Mouse (Mus musculus): ENCODE measurements around the gene Rps6kl1. TPM values are rescaled to one million over a fixed set of nuclear protein-coding genes. Genes with fewer than 3 reads are reported as not detected.
A peak's percentile ranks its signal among the peaks of the same experiment; 100 is the strongest.

The Rps6kl1 gene
- polyA plus RNA-seq, 1 experiment from 2014 or later: 2.4 TPM

DNA sequence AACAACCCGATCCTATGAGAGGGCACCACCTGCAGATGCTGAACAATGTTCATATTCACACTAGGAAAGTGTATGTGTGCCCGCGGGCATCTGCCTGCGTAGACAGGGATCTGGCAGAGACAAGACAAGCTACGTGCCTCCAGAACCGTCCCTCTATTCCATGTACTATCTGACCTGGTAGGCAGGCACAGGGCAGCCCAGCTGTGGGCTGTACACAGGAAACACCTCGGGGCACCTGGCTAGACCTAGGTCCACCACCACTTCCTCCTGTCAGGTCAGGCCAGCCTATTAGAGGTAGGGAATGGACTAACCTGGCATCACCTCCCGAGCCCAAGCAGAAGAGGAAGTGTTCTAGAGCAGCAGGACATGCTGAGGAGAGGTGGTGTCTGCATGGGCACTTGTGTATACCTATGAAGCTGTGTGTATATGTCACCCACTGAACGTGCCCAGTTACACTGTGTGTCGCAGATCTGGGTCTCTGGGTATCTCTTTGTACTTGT lies 26.7 kb upstream of the Rps6kl1 start, which contains the start of gene Pgf:
Pgf (minus strand) TSS at position 51 of the 500 bp plus-strand sequence.
- peak within 1 kb of the TSS; percentile 66 for H3K9ac ChIP-seq (ENCODE audit: low read depth, low read length)
- WGBS: 86% methylated on average over 10 of the region's 10 CpGs
- H3K4me1 ChIP-seq (ENCODE audit: control insufficient read depth, insufficient read depth, low read length): peaks cover 48% of the 10 kb centered on the region
- H3K36me3 ChIP-seq (ENCODE audit: control insufficient read depth, insufficient read depth, low read length): no peaks in the 10 kb centered on the region
- no peaks in the 10 kb centered on the region for H3K27me3 ChIP-seq (replicated peaks; ENCODE audit: control insufficient read depth, insufficient read depth, low read length)
- ATAC-seq: no peak
- H3K4me2 ChIP-seq (ENCODE audit: low read depth, low read length): peak within 1 kb of the TSS; percentile 88
- H3K9me3 ChIP-seq (ENCODE audit: control insufficient read depth, low read length): no peaks in the 10 kb centered on the region
- peak within 1 kb of the TSS; percentile 50 for H3K4me3 ChIP-seq (ENCODE audit: low read length)
- peak within 1 kb of the TSS; percentile 35; the same call in 1 of the 2 replicates for H3K27ac ChIP-seq (ENCODE audit: low read length)

DNA sequence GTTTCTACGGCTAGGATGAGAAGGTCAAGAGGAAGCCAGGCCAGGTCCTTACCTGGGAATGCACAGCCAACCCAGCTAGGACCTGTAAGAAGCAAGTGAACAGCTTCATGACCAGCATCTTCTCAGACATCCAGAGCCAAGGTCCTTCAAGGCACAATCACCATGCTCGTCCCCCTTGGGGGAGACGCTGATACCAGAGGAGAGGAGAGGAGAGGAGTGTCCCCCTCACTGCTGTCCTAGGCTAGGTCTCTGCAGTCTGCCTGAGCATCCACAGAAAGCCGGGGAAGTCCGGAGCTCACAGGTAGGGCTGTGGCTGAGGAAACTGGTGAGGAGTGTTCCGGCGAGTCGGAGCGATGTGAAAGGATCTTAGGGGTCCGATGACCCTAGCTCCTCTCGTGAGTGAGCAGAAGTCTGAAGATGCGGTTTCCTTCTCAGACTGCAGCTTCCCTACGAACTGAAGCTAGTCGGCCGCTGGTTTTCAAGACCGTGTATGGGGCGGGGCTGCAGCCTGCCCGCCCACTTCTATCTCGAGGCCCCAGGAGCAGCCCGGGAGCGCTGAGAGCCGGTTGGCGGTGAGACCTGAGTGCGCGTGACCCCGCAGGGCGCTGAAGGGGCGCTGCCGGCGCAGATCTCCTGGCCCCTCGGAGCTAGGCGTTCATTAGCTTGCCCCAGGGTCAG lies 25.9 kb upstream of the Rps6kl1 start:
- H3K4me2 ChIP-seq (ENCODE audit: low read depth, low read length): peak overlapping the region; percentile 88
- peak; percentile 76 for ATAC-seq
- peaks cover 46% of the 10 kb centered on the region for H3K4me1 ChIP-seq (ENCODE audit: control insufficient read depth, insufficient read depth, low read length)
- no peaks in the 10 kb centered on the region for H3K36me3 ChIP-seq (ENCODE audit: control insufficient read depth, insufficient read depth, low read length)
- H3K27ac ChIP-seq (ENCODE audit: low read length): peak overlapping the region; percentile 35; the same call in 1 of the 2 replicates
- no peaks in the 10 kb centered on the region for H3K9me3 ChIP-seq (ENCODE audit: control insufficient read depth, low read length)
- 3% methylated on average over 32 of the region's 32 CpGs for WGBS
- no peaks in the 10 kb centered on the region for H3K27me3 ChIP-seq (replicated peaks; ENCODE audit: control insufficient read depth, insufficient read depth, low read length)
- H3K4me3 ChIP-seq (ENCODE audit: low read length): peak overlapping the region; percentile 50
- peak overlapping the region; percentile 66 for H3K9ac ChIP-seq (ENCODE audit: low read depth, low read length)

DNA sequence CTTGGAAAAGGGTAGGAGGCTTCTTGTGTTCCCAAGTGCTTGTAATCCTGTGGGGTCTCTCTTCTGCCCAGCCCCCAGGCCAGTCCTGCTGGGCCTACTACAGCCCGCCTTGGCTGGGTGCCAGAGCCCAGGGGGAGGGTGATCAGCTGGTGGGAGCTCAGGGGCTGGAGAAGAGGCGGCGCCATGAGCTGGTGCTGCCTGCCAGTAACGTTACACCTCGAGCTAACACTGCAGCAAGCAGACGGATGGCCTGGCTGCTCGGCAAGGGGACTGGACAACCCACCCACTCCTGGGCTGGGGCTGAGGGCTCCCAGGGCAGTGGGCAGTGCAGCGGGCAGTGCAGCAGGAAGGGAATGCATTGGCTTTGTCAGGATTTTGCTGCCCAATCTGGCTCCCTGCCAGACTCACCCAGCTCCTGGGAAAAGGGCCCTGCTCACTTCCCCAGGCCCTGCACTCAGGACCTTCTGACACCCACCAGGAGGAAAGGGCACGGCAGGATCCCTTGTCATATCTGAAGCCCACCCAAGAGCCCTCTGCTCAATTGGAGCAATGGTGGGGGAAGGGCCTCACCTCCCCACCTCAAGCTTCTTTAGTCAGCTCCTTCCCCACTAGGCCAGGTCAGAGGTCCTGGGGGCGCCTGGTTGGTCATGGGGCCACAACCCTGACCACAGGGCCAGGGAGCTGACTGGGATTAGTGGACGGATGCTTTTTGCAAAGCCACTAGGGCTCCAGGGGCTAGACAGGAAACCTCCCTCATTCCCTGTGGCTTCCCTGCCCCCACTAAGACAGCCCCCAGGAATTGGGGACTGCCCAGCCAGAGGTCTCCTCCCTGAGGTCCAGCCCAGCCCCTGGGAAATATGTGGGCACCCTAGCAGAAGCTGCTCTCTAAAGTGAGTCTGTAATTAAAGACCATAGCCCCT lies 25.1 kb upstream of the Rps6kl1 start:
- Histone ChIP-seq H3K4me3 (ENCODE audit: low read length) (peak overlapping the region; percentile 50), H3K4me2 (ENCODE audit: low read depth, low read length) (peak overlapping the region; percentile 88), H3K36me3 (ENCODE audit: control insufficient read depth, insufficient read depth, low read length) (no peaks in the 10 kb centered on the region), H3K9ac (ENCODE audit: low read depth, low read length) (peak overlapping the region; percentile 66), H3K27ac (ENCODE audit: low read length) (peak overlapping the region; percentile 68), H3K27me3 (replicated peaks; ENCODE audit: control insufficient read depth, insufficient read depth, low read length) (no peaks in the 10 kb centered on the region), H3K9me3 (ENCODE audit: control insufficient read depth, low read length) (no peaks in the 10 kb centered on the region), H3K4me1 (ENCODE audit: control insufficient read depth, insufficient read depth, low read length) (peaks cover 41% of the 10 kb centered on the region)
- ATAC-seq: peak; percentile 65
- 23% methylated on average over 11 of the region's 11 CpGs for WGBS

DNA sequence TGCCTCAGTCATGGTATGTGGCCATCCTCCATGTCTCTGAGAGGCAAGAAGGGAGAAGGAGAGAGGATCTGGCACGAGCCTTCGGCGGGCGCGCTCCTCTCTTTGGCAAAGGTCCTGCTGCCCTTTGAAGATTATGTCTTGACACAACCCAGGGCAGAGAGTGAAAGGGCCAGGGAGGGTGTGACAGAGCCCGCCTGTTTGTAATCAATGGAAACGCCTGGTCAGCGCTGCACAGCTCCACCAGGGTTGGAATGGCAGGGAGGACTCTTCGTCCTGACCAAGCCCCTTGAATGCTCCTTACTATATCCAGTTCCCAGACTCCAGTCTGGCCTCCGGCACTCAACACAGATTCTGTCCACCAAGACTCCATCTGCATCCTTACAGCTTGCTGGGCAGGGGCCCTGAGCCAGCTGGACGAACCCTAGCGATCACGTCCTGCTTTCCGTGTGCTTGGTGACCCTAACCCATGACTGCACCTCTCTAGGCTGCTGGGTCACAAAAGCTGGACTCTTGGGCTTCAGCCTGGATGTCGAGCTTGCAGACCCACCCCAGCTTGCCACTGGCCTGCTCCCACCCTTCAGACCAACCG lies 24.1 kb upstream of the Rps6kl1 start:
- no peaks in the 10 kb centered on the region for H3K36me3 ChIP-seq (ENCODE audit: control insufficient read depth, insufficient read depth, low read length)
- H3K9ac ChIP-seq (ENCODE audit: low read depth, low read length): peak overlapping the region; percentile 66
- H3K9me3 ChIP-seq (ENCODE audit: control insufficient read depth, low read length): no peaks in the 10 kb centered on the region
- peak overlapping the region; percentile 88 for H3K4me2 ChIP-seq (ENCODE audit: low read depth, low read length)
- peak; percentile 25; the same call in 1 of the 2 replicates for ATAC-seq
- WGBS: 44% methylated on average over 16 of the region's 16 CpGs
- peak overlapping the region; percentile 50 for H3K4me3 ChIP-seq (ENCODE audit: low read length)
- peak overlapping the region; percentile 68 for H3K27ac ChIP-seq (ENCODE audit: low read length)
- no peaks in the 10 kb centered on the region for H3K27me3 ChIP-seq (replicated peaks; ENCODE audit: control insufficient read depth, insufficient read depth, low read length)
- peaks cover 41% of the 10 kb centered on the region for H3K4me1 ChIP-seq (ENCODE audit: control insufficient read depth, insufficient read depth, low read length)

DNA sequence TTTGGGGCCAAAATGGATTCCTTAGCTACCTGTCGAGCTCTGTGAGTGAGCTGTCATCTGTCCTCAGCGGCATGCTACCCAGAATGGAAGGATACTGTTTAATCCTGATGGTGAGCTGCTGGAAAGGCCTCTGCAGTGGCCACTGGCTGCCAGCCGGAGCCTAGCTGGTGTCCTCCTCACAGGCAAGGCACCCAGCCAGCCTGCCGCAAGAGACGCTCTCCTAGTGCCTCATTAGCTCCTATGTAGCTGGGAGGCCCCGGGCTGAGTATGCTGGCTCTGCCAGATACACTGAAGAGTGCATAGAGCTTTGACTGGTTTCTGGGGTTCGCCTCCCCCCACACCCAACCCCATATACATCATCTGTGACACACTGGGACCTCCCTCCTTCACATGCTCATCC lies 23.0 kb upstream of the Rps6kl1 start:
- Histone ChIP-seq H3K4me2 (ENCODE audit: low read depth, low read length) (no peak overlapping the region), H3K4me1 (ENCODE audit: control insufficient read depth, insufficient read depth, low read length) (peaks cover 47% of the 10 kb centered on the region), H3K9ac (ENCODE audit: low read depth, low read length) (no peak overlapping the region; the same call in 1 of the 2 replicates), H3K27me3 (replicated peaks; ENCODE audit: control insufficient read depth, insufficient read depth, low read length) (no peaks in the 10 kb centered on the region), H3K36me3 (ENCODE audit: control insufficient read depth, insufficient read depth, low read length) (no peaks in the 10 kb centered on the region), H3K27ac (ENCODE audit: low read length) (no peak overlapping the region), H3K9me3 (ENCODE audit: control insufficient read depth, low read length) (no peaks in the 10 kb centered on the region), H3K4me3 (ENCODE audit: low read length) (no peak overlapping the region; the same call in 1 of the 2 replicates)
- WGBS: 59% methylated on average over 7 of the region's 7 CpGs
- ATAC-seq: no peak

DNA sequence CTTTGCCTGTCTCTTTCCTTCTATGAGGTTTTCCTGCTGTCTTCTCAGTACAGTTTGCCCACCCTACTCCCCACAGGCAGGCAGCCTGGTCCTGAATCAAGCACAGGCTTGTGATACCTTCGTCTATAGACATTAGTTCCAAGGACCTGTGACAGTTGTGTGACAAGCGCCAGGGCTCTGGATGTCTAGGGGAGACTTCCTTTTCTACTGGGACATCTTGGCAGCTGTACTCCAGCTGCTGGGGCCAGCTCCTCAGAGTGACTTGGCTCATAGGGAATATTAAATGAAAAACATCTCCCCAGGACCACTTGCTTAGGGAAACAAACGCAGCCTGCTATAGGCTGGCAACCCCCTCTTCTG lies 19.9 kb upstream of the Rps6kl1 start:
- H3K27ac ChIP-seq (ENCODE audit: low read length): no peak overlapping the region
- no peaks in the 10 kb centered on the region for H3K27me3 ChIP-seq (replicated peaks; ENCODE audit: control insufficient read depth, insufficient read depth, low read length)
- 75% methylated on average over 3 of the region's 3 CpGs for WGBS
- no peak overlapping the region for H3K4me3 ChIP-seq (ENCODE audit: low read length)
- H3K9ac ChIP-seq (ENCODE audit: low read depth, low read length): no peak overlapping the region
- no peaks in the 10 kb centered on the region for H3K9me3 ChIP-seq (ENCODE audit: control insufficient read depth, low read length)
- H3K4me2 ChIP-seq (ENCODE audit: low read depth, low read length): no peak overlapping the region
- no peaks in the 10 kb centered on the region for H3K36me3 ChIP-seq (ENCODE audit: control insufficient read depth, insufficient read depth, low read length)
- ATAC-seq: no peak
- H3K4me1 ChIP-seq (ENCODE audit: control insufficient read depth, insufficient read depth, low read length): peaks cover 32% of the 10 kb centered on the region

DNA sequence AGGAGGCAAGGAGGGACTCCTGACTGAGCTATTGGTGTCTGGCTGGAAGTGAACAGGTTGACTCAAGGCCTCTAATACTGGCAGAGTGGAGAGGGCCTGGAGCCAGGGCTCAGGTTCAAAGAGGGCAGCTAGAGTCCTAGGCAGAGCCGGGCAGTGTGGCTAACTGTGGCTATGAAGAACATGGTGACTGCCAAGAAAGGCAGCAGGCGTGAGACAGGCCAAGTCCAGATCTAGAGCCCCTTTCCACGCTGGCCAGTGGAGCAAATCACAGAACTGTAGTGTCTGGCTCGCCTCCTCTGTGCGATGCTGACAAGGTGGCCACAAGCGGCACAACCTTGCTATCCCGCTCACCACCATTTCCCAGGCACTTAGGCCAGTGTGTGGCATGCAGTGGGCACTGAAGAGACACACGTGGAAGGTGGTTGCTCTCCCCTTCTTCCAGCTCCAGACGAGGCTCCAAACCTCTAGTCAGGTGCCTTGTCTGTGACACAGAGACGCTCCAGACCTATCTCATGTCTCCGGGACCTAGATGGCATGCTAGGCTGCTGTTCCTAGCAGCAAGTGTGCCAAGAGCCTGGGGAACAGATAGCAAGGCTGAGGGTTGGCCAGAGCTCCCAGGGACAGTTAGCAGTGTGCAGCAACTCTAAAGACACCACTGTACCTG lies 19.4 kb upstream of the Rps6kl1 start:
- H3K36me3 ChIP-seq (ENCODE audit: control insufficient read depth, insufficient read depth, low read length): no peaks in the 10 kb centered on the region
- no peak overlapping the region for H3K9ac ChIP-seq (ENCODE audit: low read depth, low read length)
- H3K27me3 ChIP-seq (replicated peaks; ENCODE audit: control insufficient read depth, insufficient read depth, low read length): no peaks in the 10 kb centered on the region
- peaks cover 28% of the 10 kb centered on the region for H3K4me1 ChIP-seq (ENCODE audit: control insufficient read depth, insufficient read depth, low read length)
- no peak overlapping the region for H3K27ac ChIP-seq (ENCODE audit: low read length)
- H3K4me2 ChIP-seq (ENCODE audit: low read depth, low read length): no peak overlapping the region
- WGBS: 89% methylated on average over 11 of the region's 11 CpGs
- H3K4me3 ChIP-seq (ENCODE audit: low read length): no peak overlapping the region
- H3K9me3 ChIP-seq (ENCODE audit: control insufficient read depth, low read length): no peaks in the 10 kb centered on the region
- no peak for ATAC-seq

DNA sequence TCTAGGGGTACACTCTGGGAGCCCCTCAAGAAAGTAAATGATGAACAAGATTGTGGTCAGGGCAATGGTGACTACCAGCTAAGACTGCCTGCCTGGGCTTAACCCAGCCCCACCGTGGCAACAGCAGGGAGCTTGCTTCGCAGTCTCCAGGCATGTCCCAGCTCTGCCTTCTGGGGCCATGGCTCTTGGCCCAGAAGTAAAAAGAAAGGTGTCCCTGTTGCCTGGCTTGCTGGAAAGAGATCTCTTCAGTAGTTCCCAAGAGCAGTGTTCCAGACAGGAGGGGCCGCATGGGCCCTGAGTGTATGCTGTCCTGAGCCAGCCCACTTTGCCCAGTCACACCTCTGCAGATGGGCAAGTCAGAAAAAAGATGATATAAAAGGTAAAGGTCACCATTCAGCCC lies 18.8 kb upstream of the Rps6kl1 start:
- Histone ChIP-seq H3K9me3 (ENCODE audit: control insufficient read depth, low read length) (no peaks in the 10 kb centered on the region), H3K4me2 (ENCODE audit: low read depth, low read length) (no peak overlapping the region), H3K9ac (ENCODE audit: low read depth, low read length) (peak overlapping the region; percentile 53; the same call in 1 of the 2 replicates), H3K27me3 (replicated peaks; ENCODE audit: control insufficient read depth, insufficient read depth, low read length) (no peaks in the 10 kb centered on the region), H3K4me1 (ENCODE audit: control insufficient read depth, insufficient read depth, low read length) (peaks cover 23% of the 10 kb centered on the region), H3K27ac (ENCODE audit: low read length) (no peak overlapping the region), H3K36me3 (ENCODE audit: control insufficient read depth, insufficient read depth, low read length) (no peaks in the 10 kb centered on the region), H3K4me3 (ENCODE audit: low read length) (no peak overlapping the region)
- ATAC-seq: no peak
- WGBS: 70% methylated on average over 3 of the region's 3 CpGs

Measured in intestine, embryonic 16.5 days (tissue).